23 mouse cellular contexts compared by ENCODE assay signal in genomic region chr2:102699921-102700320, GRCm38 (mm10). TPM values are rescaled to one million over a fixed set of nuclear protein-coding genes. Genes with fewer than 3 reads are reported as not detected.
DNase-seq lines count a peak whose midpoint lies in the region; ATAC-seq and TF ChIP-seq lines count a peak whose summit lies in the region.
"Had no signal": no experiment of that assay in that cellular context is flagged by ENCODE, and none has a peak within 500 bp of the region (broad histone marks: within the 10 kb centered on the region; RNA-seq: fewer than 3 reads in every experiment).

No protein-coding gene starts in this region.

- H3K27ac ChIP-seq in heart, adult 2 months, result no peak overlapping the region
- 0 out of 2 replicates have a peak overlapping the region, but pooled peaks have one; percentile 8 for H3K27ac ChIP-seq in stomach, postnatal 0 days (replicated peaks)
- no peak overlapping the region for H3K27ac ChIP-seq in limb, embryonic 10.5 days

- no peak overlapping the region for H3K4me2 ChIP-seq in stomach, postnatal 0 days (replicated peaks; ENCODE audit: low read depth)

- H3K79me2 ChIP-seq in heart, adult 2 months (replicated peaks; ENCODE audit: control insufficient read depth, insufficient read depth, low read length), result no peaks in the 10 kb centered on the region

- ATAC-seq in stomach, postnatal 0 days (ENCODE audit: low FRiP score, low TSS enrichment), result no peak
- ATAC-seq: activated CD4-positive, CD25-positive, alpha-beta regulatory T cell, adult 4 months; CD4-positive, CD25-positive, alpha-beta regulatory T cell, adult 4 months; Patski had no signal

- intact Hi-C loops in heart, adult 2 months (cut with DNase I), result no loop called here

- no peak for TF ChIP-seq POLR2A in heart, adult 2 months (IDR thresholded peaks at IDR 0.05; ENCODE audit: insufficient read depth, low read depth, low read length)

- no peaks in the 10 kb centered on the region for H3K4me1 ChIP-seq in heart, adult 2 months (ENCODE audit: control insufficient read depth, insufficient read depth, low read length)
- no peaks in the 10 kb centered on the region for H3K4me1 ChIP-seq in stomach, postnatal 0 days (replicated peaks; ENCODE audit: control insufficient read depth, insufficient read depth)
- H3K4me1 ChIP-seq in limb, embryonic 10.5 days, result no peaks in the 10 kb centered on the region

- 88% methylated on average over 7 of the region's 7 CpGs for WGBS in heart, adult 2 months
- WGBS in stomach, postnatal 0 days, result 86% methylated on average over 7 of the region's 7 CpGs
- 90% methylated on average over 7 of the region's 7 CpGs for WGBS in limb, embryonic 10.5 days

- H3K4me3 ChIP-seq in heart, adult 2 months, result no peak overlapping the region
- H3K4me3 ChIP-seq in stomach, postnatal 0 days (ENCODE audit: low read depth, low read length), result no peak overlapping the region
- no peak overlapping the region for H3K4me3 ChIP-seq in limb, embryonic 10.5 days

- TF ChIP-seq CTCF in heart, adult 2 months (IDR thresholded peaks at IDR 0.05), result no peak
- no peak for TF ChIP-seq CTCF in stomach, postnatal 0 days (IDR thresholded peaks at IDR 0.05; ENCODE audit: low read depth)

- no peak overlapping the region for H3K9ac ChIP-seq in heart, adult 2 months (ENCODE audit: low read depth, low read length)
- no peak overlapping the region for H3K9ac ChIP-seq in stomach, postnatal 0 days (ENCODE audit: low read length)

- TF ChIP-seq EP300 in heart, adult 2 months (IDR thresholded peaks at IDR 0.05; ENCODE audit: insufficient read depth, low read depth, low read length), result no peak
- no peak for TF ChIP-seq EP300 in stomach, postnatal 0 days (optimal IDR thresholded peaks at IDR 0.05)

- H3K9me3 ChIP-seq in stomach, postnatal 0 days (ENCODE audit: control insufficient read depth, low read length), result no peaks in the 10 kb centered on the region
- no peaks in the 10 kb centered on the region for H3K9me3 ChIP-seq in limb, embryonic 10.5 days (replicated peaks)
- H3K9me3 ChIP-seq: G1E had no signal

- H3K27me3 ChIP-seq in heart, adult 2 months (ENCODE audit: control insufficient read depth, insufficient read depth, low read length), result no peaks in the 10 kb centered on the region
- H3K27me3 ChIP-seq in stomach, postnatal 0 days (ENCODE audit: control insufficient read depth, insufficient read depth, low read length), result no peaks in the 10 kb centered on the region
- H3K27me3 ChIP-seq in limb, embryonic 10.5 days (ENCODE audit: low read depth, poor library complexity, severe bottlenecking), result no peaks in the 10 kb centered on the region
- H3K27me3 ChIP-seq: Patski had no signal

- no peaks in the 10 kb centered on the region for H3K36me3 ChIP-seq in heart, adult 2 months (ENCODE audit: control insufficient read depth, insufficient read depth, low read length)
- H3K36me3 ChIP-seq in stomach, postnatal 0 days (ENCODE audit: control insufficient read depth, insufficient read depth, low read length), result no peaks in the 10 kb centered on the region
- no peaks in the 10 kb centered on the region for H3K36me3 ChIP-seq in limb, embryonic 10.5 days
- H3K36me3 ChIP-seq: G1E had no signal

- peak; percentile 70 for DNase-seq in heart, adult 11 months
- DNase-seq in heart, adult 2 months, result no peak
- DNase-seq in fat pad, adult 2 months (ENCODE audit: extremely low read depth, low read depth, low spot score), result peak; percentile 79
- DNase-seq in gonadal fat pad, adult 2 months (ENCODE audit: low read depth), result peak; percentile 83
- no peak for DNase-seq in stomach, postnatal 0 days (ENCODE audit: low spot score)
- no peak for DNase-seq in limb, embryonic 10.5 days (ENCODE audit: low spot score)
- DNase-seq in adrenal gland, adult 2 months, result no peak
- no peak for DNase-seq in gastrocnemius, adult 18-20 months (ENCODE audit: low spot score)
- DNase-seq: adrenal gland, adult 8-10 months; adrenal gland, postnatal 10 days; adrenal gland, postnatal 14 days; adrenal gland, postnatal 25 days; adrenal gland, postnatal 36 days; B cell, adult 2 months; cerebellum, adult 11 months; cerebellum, adult 11-12 months; cerebellum, adult 18-20 months had no signal

RNA-seq across cellular contexts. Expression of gene Slc1a2, which starts 41.5 kb away (rescaled TPM):
- total RNA-seq in heart, adult 2 months (2021), result under 1 TPM; 0.29 to 0.50 TPM
- 0.12 and 0.76 TPM in 2 replicates for polyA plus RNA-seq in heart, adult 2 months (2012; rRNA removed)
- 0.11 and 0.41 TPM in 2 replicates for polyA plus RNA-seq in gonadal fat pad, adult 2 months (2012; rRNA removed)
- 1.7 and 1.8 TPM in 2 replicates for polyA plus RNA-seq in stomach, postnatal 0 days (2015; fragmentation: Nextera tagmentation; extraction: Ambion mirVana)
- 0.09 and 0.38 TPM in 2 replicates for polyA plus RNA-seq in limb, embryonic 10.5 days (2016; fragmentation: Nextera tagmentation; extraction: Ambion mirVana)
- total RNA-seq in adrenal gland, adult 2 months (2021), result under 1 TPM; 0.14 to 0.55 TPM
- 0.01 TPM in 1 of 2 replicates, not detected in the other for polyA plus RNA-seq in adrenal gland, adult 2 months (2012; rRNA removed)
- under 1 TPM in 1 of 2 experiments, not detected in 1; 0.55 TPM for total RNA-seq in gastrocnemius, adult 18-20 months (2021)
- total RNA-seq: MEL had no signal
- polyA plus RNA-seq: activated CD4-positive, CD25-positive, alpha-beta regulatory T cell, adult 4 months; C2C12; G1E had no signal

Comparison
In these comparisons a context has a peak if more than half of its experiments do, and no peak if none do; other contexts are left out.
1. DNase-seq: peak in heart, adult 11 months (single experiment), fat pad, adult 2 months (single experiment) and gonadal fat pad, adult 2 months (single experiment); none in heart, adult 2 months (0 of 2), stomach, postnatal 0 days (single experiment), limb, embryonic 10.5 days (single experiment), adrenal gland, adult 2 months (single experiment) and gastrocnemius, adult 18-20 months (single experiment).